Mouse (Mus musculus) brain, adult 2 months (tissue): ENCODE measurements around the gene Pigyl.
"Not testable (repeated sequence)": the region's sequence is repeated elsewhere in the genome, so short reads cannot be mapped to it uniquely, and the experiment has no call there.

ENCODE experiments used
- DNase-seq: peaks from one replicate; pipeline ENCODE4 v3.0.0; 2011; ENCODE audit warnings: low read depth, low spot score

Gene Pigyl

DNA sequence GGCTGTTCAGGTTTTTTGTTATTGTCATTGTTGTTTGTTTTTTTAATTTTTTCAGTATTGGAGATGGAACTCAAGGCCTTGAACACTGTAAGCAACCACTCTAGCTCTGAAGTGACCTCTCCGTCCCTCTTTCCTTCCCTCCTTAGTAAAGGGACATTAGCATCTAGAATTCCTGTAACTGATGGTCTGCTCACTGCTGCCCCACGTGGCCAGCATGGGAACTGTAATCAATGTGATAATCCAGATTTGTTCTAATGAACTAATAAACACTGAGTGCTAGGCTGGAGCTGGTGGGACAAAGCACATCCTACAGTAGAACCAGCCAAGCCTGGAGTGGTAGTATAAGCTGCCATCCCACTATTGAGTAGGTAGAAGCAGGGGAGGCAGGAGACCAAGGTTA is 18.2 kb upstream of the Pigyl start:
- DNase-seq = peak; percentile 43

DNA sequence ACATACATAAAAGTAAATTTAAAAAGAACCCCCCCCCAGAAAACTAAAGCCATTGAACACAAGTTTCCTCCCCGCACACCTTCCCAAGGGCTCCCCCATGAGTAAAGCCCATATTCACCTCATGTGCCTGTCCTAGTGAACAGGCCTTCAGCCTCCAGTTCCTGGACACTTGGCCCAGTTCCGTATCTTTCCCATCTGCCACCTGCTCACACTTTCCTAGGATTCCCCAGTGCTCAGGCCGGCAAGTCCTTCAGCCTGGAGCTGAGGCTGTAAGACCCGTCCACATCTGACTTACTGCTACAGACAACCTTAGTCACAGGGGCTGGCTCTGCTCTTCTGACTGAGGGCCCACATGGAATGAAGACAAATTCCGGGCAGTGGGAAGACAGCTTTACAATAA is 16.9 kb upstream of the Pigyl start:
- peak; percentile 89 for DNase-seq

DNA sequence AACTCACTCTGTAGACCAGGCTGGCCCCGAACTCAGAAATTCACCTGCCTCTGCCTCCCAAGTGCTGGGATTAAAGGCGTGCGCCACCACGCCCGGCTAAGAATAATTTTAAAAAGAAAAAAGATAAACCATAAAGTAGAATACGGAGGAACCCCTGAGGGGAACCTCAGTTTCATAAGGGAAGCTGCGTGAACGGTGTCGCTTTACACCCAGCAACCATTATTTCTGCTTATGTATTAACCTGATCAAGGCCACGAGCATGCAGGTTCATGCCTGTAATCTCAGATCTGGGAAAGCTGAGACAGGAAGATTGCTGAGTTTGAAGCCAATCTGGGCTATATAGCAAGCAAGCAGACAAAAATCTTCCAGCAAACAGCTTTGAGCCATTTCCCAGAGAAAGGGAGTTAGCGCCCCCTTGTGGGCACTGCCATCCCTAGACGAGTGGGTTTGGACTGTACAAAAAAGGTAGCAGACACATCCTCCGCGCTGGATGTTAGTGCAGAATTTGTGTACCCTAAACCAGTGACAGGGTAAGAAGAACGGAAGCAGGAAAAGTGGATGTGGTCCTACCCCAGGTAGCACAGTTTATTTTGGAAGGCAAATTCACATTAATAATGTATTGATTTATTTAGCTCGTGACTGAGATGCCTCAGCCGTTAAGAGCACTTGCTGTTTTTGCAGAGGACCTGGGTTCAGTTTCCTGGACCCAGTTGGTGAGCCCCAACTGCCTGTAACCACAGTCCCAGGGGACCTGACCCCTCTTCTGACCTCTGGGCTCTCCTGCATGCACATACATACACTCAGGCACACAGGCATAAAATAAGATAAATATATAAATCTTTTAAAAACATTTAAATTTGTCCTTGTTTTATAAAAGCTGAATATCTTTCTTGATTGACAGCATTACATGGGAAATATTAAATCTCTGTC is 13.3 kb upstream of the Pigyl start:
- DNase-seq = peak; percentile 92

DNA sequence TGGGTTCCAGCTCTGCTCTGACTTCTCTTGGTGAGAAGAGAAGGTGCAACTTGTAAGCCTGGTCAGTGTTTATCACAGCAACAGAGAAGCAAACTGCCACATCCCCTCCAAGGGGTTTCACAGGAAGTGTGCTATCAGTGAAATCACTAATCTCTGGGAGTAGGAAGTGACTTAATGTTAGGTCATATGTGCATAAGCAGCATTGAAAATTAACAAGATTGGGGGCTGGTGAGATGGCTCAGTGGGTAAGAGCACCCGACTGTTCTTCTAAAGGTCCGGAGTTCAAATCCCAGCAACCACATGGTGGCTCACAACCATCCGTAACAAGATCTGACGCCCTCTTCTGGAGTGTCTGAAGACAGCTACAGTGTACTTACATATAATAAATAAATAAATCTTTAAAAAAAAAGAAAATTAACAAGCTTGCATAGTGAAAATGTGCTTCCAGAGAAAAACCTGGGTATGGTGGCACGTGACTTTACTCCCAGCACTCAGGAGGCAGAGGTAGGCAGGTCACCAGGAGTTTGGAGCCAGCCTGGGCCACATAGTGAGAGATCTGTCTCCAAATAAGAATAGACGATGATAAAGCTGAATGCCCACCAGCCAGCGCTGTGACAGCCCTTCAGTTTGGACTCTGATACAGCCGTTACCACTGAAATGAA is 12.2 kb upstream of the Pigyl start:
- DNase-seq = no peak

DNA sequence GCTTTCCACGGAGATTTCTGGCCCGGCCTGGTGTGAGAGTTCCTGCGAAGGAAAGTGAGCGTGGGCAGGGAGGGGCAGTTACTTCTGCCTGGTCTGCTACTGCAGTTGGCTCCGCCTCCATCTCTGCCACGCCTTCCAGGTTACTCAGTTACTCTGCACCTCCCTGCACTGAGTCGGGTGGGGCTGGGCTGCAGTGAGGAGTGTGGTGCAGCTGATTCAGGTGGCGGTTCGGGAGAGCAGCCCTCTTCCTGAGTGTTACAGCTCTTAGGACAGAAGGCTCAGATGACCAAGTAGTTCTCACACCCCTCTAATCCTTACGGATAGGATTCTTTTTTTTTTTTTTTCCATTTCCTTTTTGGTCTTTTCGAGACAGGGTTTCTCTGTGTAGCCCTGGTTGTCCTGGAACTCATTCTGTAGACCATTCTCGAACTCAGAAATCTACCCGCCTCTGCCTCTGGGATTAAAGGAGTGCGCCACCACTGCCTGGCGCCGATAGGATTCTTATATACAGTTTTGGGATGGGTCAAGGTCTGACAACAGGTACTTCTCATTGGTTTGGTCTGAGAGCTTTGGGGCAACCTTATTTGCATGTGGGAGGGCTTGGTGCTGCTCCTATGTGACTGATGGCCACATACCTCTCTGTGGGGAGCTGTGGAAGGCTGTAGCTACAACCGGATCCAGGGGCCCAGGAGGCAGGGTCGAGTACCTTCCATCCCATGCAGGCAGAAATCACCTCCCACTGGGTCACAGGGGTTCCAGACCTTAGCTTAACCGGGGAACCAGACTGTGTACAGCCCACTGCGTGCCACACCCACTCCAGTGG is 7.0 kb upstream of the Pigyl start:
- DNase-seq = no peak

DNA sequence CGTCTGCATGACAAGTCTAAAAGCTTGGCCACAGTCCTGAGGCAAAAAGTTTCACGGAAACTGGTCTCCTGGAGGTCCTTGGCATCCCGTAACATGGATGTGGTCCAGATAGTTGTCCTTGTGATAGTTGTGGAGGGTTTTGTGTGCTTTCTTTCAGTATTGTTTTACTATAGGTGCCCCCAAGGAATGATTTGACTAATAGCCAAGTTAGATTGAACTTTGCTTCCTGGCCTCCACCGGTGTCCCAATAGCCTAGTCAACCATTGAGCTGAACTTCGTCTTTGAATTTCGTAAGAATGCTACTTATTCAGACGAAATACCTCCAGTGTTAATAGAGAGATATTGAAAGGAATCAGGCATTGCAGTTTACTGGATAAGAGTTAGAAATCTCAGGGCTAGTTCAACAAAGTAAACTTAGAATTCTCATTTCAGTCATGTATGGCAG is 6.4 kb upstream of the Pigyl start:
- DNase-seq = not testable (repeated sequence)

DNA sequence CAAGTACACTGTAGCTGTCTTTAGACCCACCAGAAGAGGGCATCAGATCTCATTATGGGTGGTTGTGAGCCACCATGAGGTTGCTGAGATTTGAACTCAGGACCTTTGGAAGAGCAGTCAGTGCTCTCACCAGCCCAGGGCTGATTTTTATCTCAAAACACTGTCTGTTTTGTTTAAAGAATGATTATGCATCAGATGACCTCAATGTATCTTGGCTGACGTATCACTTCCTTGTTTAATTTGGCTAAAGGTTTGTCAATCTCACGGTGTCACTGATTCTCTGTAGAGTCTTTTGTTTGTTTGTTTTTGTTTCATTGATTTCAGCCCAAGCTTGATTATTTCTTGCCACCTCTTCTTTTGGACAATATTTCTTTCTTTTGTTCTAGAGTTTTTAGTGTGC is 5.7 kb upstream of the Pigyl start:
- no peak for DNase-seq

DNA sequence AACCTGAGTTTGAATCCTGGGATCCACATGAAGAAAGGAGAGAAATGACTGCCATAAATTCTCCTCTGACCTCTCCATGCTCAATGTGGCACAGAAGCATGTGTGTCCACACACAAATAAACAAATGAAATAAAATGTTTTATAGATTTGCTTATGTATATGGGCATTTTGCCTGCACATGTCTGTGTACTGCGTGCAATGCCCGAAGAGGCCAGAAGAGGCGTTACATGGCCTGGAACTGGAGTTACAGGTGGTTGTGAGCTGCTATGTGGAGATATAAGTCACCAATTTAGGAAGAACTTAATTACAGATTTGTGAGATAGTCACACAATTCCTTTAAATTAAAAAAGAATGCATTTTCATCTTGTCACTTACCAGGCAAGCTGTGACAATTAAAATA is 2.8 kb upstream of the Pigyl start:
- DNase-seq = no peak

DNA sequence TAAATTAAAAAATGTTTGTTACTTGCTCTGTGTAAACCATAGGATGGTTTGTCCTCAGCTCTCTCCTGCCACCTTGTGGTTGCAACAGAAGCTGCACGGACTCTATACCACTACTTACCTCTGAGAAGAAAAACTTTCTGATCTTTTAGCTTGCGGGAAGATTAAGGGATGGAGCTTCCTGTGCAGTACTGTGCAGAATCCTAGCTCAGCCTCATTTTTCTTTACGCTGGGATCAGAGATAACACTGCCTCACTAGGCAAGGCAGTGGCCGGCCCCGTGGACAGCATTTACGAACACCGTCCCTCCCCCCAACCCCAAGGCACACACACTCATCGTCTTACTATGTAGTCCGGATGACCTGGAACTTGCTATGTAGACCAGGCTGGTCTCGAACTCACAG is 1.0 kb upstream of the Pigyl start:
- peak; percentile 88 for DNase-seq

DNA sequence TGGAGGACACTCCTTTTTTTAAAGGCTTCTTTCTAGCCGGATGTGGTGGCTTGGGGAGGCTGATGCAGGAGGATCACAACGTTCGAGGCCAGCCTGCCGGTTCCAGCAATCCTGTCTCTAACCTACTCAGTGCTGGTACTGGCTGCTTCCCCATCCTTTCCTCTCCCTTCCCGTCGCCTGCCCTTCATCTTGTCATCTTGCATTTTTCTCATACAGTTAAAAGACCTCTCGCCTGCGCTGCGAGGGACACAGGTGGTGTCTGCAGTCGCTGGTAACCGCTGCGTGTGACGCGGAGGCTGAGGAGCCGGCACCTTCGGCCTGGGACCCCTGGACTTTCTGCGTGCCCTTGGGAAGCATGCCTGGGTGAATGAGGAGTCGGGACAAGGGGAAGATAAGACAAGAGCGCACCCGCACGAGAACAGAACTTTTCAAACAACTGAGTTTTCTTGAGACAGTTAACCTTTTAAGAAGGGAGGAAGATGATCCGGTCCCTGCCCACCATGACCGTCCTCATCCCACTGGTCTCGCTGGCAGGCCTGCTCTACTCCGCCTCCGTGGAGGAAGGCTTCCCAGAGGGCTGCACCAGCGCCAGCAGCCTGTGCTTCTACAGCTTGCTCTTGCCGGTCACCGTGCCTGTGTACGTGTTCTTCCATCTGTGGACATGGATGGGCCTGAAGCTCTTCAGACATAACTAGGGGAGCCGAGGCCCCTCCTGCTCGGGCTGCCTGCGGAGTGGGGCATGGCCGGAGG is 1.0 kb downstream of the Pigyl start:
- DNase-seq = peak; percentile 48

DNA sequence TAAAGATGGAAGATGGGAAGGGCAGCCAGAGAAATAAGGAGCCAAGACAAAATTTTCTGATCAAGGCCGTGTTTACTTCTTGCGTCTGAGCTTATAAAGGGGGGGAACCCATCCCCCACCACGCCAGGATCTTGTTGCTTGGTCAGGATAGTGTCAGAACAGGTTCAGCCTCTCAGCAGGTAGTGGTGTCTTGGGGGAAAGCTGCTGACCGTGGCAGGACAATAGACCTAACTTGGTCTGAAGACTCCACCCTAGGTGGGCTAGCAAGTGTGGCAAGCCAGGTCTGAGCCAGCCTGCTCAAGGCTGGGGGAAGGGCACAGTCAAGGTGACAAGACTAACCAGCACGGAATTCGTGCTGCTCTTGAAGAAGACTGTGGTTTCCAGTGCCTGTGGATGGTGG is 4.7 kb downstream of the Pigyl start:
- no peak for DNase-seq

DNA sequence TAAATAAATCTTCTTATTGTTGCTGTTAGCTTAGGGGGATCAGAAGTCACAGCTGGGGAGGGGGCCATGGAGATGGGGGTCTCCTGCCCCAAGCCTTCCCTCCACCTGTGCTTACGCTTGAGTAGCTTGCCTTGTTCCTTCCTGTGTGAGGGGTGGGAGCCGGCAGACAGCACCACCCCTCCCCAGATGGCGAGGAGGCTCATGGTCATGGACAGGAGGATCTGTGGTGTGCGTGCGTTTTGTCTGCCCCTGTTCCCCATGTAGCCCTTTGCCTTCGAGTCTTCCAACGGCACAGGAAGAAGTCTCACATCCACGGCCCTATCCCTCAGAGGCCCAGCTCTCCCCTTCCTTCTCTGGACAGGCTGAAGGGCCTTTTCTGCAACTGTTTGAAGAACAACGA is 5.7 kb downstream of the Pigyl start:
- no peak for DNase-seq

DNA sequence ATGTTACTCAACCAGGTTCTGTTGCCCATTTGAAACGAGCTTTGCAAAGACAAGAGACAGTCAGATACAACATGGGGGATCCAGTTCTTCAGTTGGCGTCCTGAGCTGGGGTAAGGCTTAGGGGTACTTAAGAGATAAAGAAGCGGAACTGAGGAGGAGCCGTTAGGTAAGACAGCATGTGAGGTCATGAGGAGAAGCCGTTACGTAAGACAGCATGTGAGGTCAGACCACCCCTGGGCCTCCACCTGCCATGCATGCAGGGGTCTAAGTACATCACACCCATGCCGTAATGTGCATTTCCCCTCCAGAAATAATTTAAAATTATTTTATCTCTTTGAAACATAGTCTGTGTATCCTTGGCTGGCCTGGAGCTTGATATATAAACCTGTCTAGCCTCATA is 6.3 kb downstream of the Pigyl start:
- DNase-seq = no peak

DNA sequence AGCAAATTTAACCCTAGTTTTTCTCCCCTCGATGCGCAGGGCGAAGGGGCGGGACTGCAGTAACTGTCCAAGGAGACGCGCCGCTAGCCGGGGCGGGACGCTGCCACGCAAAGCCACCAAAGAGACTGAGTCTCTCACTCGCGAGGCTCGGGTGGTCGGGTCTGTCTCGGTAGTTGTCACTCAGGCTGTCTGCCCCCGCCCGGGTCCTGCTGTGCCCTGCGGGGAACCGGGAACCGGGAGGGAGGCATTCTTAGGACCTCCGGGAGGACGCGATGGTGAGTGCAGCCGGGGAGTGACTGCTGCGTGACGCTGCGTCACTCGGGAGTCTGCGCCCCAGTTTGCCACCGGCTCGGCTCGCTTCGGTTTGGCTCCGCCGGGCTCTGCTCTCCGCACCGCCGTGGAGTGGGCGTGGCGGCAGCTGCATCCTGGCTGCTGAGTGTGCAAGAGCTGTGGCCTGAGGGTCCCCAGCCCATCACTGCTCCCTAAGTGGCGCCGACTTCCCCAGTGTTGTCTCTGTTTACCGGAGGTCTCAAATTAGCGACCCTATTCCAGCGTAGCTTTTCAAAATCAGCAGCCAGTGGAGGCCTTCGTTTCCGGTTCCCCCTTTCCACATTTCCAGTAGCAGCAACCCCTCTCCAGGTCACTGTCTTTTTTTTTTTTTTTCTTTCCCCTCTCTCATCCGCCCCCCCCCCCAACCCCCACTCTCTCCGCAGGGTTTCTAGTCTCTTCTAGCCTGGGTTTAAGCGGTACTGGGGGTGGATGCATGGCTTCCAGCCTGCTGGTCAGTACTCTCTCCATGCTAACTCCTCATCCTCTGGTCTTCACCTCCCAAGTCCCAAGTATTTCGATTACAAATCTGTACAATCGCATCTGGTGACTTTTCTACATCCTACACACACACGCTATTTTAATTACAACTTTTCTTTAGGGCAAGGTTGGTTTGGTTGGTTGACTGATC is 8.3 kb downstream of the Pigyl start:
- peak; percentile 89 for DNase-seq

DNA sequence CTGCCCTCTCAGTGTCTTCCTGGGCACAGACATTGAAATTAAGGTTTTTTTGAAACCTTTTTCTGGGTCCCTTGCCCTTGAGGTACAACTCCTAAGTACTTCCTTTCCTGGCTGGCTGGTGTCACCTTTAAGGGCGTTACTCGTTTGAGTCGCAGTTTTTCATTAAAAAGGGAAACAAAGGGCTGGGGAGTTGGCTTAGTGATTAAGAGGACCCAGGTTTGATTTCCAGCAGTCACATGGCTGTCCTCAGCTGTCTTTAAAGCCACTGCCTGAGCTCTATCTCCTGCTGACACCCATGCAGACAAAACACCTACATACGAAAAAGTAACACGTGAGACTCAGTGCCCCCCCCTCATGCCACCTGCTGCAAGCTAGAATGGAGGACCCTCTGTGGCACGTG is 9.3 kb downstream of the Pigyl start:
- DNase-seq = no peak

DNA sequence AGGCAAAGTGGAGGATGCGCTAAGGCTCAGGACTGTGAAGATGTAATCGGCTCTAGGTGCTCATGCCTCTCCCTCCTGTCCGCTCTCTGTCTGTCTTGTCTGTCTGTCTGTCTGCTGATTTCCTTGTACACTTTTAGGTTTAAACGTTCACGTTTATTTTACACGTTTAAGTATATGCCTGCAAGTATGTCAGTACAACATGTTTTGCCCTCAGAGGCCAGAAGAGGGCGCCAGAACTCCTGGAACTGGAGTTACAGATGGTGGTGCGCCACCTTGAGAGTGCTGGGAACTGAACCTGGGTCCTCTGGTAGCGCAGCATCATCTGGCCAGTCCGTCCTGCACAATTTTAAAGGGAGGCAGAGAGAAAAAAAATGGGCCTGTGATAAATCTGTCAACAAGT is 10.0 kb downstream of the Pigyl start:
- no peak for DNase-seq

DNA sequence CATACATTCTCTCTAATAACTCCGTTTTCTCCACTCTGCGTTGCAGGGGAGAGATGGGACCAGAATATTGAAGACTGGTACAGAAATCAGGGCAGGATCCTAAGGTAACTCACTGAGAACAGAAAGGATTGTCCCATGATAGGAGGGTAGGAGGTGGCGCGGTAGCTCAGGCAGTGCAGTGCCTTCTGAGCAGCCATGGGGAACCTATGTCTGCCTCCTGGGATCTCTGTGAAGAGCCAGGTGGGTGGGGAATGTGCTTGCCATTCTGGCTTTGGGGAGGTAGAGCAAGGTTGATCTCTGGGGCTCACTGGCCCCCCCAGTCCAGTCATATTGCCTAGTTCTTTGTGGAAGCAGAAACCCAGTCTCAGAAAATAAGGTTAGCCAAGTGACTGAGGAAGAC is 11.1 kb downstream of the Pigyl start:
- DNase-seq = no peak

DNA sequence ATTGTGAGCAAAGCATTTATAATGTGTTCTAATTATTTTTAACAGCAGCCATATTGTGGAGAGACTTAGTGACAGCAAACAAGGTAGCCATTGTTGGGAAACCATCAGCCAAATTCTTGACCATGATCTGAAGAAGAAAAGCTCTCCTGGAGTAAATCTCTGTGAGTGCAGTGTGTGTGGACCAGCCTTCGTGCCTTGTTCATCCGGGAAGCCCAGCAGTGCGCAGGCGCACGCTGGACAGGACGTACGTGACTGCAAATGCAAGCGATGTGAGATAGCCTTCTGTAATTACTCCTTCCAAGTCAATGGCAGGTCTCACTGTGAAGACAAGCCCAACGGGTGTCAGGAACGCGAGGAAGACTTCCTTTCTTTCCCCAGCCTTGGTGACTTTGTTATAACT is 12.7 kb downstream of the Pigyl start:
- no peak for DNase-seq

DNA sequence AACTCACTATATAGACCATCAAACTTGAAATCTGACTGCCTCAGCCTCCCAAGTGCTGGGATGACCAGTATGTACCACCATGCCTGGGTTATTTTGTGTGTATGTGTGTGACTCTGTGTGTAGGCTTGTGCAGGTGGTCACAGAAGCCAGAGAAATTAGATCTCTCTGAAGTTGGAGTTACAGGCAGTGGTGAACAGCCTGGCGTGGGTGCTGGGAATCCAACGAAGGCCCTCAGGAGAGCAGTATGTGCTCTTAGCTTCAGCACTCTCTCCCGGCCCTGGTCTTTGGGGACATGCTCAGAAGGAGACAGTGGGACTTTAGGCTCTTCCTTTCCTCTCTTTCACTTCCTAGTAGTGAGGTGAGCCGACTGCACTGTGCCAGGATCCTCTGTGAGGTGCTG is 15.7 kb downstream of the Pigyl start:
- no peak for DNase-seq

DNA sequence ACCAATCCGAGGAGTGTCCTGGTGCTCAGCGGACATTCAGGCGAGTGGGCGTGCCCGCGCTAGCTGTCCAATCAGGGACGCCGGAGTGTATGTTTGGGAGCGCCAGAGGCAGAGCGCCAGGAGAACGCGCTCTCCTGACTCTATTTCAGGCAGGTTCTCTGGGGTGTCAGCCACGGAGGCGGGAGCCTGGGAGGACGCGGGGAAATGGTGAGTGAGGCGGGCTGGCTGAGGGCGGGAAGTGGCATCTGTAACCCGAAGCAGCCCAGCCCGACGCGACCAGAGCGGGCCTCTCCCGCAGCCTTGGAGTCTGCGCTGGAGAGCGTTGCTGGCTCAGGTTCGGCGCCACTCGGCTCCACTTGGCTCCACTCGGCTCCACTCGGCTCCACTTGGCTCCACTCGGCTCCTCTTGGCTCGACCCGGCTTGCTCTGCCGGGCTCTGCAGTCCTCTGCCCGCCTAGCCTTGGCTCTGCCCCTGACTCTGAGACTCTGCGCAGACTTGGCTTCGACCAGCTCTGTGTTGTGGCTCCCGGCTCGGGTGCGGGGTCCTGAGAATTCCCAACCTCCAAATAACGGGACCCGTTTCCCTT is 31.5 kb downstream of the Pigyl start, which contains the start of gene Zfp872:
Zfp872 (plus strand) TSS at position 66 of the 587 bp plus-strand sequence.
- DNase-seq = peak; percentile 93
